Mouse (Mus musculus): ENCODE measurements around the gene Pdxp. TPM values are rescaled to one million over a fixed set of nuclear protein-coding genes. Genes with fewer than 3 reads are reported as not detected.
"Not testable (repeated sequence)": the region's sequence is repeated elsewhere in the genome, so short reads cannot be mapped to it uniquely, and the experiment has no call there.

The Pdxp gene
- polyA plus RNA-seq, 1 experiment from 2014 or later = 32.6 TPM

DNA sequence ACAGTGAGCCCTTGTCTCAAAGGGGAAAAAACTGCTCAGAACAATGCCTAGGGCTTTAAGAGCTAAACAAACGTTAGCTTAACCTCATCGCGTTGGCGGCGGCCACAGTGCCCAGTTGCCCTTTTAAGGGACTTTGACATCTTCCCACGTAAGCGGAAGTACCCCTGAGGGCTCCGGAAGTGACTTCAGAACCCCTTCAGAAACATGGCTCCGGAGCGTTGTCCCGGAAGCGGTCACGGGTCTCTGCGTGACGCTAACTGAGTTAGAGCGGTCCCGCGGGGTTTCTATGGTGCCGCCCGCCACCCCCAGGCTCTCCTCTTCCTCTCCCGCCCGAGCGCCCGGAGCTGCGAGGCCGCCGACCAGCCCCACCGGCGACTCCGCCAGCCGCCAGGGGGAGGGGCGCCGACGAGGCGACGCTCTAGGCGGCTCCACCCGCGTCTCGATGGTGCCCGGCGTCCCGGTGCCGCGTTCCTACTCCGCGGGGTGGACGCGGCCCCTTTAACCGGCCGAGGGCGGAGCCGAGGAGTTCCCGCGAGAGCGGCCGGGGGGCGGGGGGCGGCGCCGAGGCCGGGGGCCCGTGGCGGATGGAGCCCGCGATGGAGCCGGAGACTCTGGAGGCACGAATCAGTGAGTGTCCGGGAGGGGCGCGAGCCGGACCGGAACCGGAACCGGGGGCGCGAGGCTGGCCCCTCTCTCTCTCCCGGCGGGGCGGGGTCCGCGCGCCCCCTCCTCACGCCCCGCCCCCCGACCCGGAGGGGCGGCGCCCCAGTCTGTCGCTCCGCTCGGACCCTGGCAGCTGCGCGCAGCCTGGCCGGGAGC is 36.5 kb upstream of the Pdxp start, which contains the start of gene Gga1:
Gene Gga1 (plus strand): TSS at position 200 of the 819 bp plus-strand sequence.
- Histone ChIP-seq H3K4me1 (ENCODE audit: control insufficient read depth, insufficient read depth, low read length) (peaks cover 19% of the 10 kb centered on the region), H3K27me3 (ENCODE audit: control insufficient read depth, insufficient read depth, low read length) (no peaks in the 10 kb centered on the region), H3K9ac (ENCODE audit: low read length) (peak within 1 kb of the TSS; percentile 88), H3K9me3 (ENCODE audit: control insufficient read depth, low read length) (no peaks in the 10 kb centered on the region), H3K4me2 (peak within 1 kb of the TSS; percentile 84), H3K36me3 (ENCODE audit: control insufficient read depth, insufficient read depth, low read length) (peaks cover 6% of the 10 kb centered on the region; the same call in 1 of the 2 replicates), H3K27ac (ENCODE audit: low read depth, low read length) (peak within 1 kb of the TSS; percentile 98), H3K4me3 (ENCODE audit: low read depth, low read length) (peak within 1 kb of the TSS; percentile 75)
- ATAC-seq (ENCODE audit: low FRiP score) (peak; percentile 93), DNase-seq (ENCODE audit: low spot score, missing footprints) (peak; percentile 99)
- WGBS = under 1% methylated on average over 73 of the region's 95 CpGs

- H3K4me1 ChIP-seq (ENCODE audit: control insufficient read depth, insufficient read depth, low read length) = peaks cover 19% of the 10 kb centered on the region
Observed at GRCm38 (mm10) chr15:78877810-78878390, 35.8 kb upstream of the Pdxp start.

DNA sequence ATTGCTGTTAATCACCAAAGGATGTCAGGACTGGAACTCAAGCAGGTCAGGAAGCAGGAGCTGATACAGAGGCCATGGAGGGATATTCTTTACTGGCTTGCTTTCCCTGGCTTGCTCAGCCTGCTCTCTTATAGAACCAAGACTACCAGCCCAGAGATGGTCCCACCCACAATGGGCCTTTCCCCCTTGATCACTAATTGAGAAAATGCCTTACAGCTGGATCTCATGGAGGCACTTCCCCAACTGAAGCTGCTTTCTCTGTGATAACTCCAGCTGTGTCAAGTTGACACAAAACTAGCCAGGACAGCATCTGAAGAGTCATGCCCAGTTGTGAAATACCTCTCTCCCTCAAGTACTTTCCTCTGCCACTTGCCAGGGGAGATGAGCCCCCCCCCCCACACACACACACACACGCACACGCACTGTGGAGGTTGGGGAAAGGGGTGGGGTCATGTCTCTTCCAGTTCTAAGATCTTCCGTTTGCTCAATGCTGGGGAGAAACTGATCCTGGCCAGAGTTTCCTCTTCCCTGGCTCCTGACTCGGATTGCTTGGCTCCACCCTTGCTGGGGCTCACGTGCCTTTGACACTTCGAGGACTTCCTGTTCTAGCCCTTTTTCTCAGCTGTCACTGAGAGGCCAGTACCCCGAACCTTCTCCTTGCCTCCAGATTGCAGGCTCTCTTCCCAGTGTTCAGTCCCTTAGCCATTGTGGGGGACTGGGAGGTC is 34.8 kb upstream of the Pdxp start:
- not testable (repeated sequence) for H3K4me3 ChIP-seq (ENCODE audit: low read depth, low read length); ATAC-seq (ENCODE audit: low FRiP score); H3K9me3 ChIP-seq (ENCODE audit: control insufficient read depth, low read length); DNase-seq (ENCODE audit: low spot score, missing footprints); H3K4me2 ChIP-seq; H3K9ac ChIP-seq (ENCODE audit: low read length); H3K27ac ChIP-seq (ENCODE audit: low read depth, low read length); H3K27me3 ChIP-seq (ENCODE audit: control insufficient read depth, insufficient read depth, low read length)
- Histone ChIP-seq H3K4me1 (ENCODE audit: control insufficient read depth, insufficient read depth, low read length) (peaks cover 18% of the 10 kb centered on the region), H3K36me3 (ENCODE audit: control insufficient read depth, insufficient read depth, low read length) (peaks cover 16% of the 10 kb centered on the region)
- 77% methylated on average over 7 of the region's 7 CpGs for WGBS

More at GRCm38 (mm10) chr15:78877810-78878390, 35.8 kb upstream of the Pdxp start:
- no peak for ATAC-seq (ENCODE audit: low FRiP score)
- Histone ChIP-seq H3K9ac (ENCODE audit: low read length) (peak overlapping the region; percentile 88), H3K4me3 (ENCODE audit: low read depth, low read length) (peak overlapping the region; percentile 75), H3K4me2 (peak overlapping the region; percentile 84), H3K36me3 (ENCODE audit: control insufficient read depth, insufficient read depth, low read length) (peaks cover 8% of the 10 kb centered on the region; the same call in 1 of the 2 replicates), H3K9me3 (ENCODE audit: control insufficient read depth, low read length) (no peaks in the 10 kb centered on the region), H3K27me3 (ENCODE audit: control insufficient read depth, insufficient read depth, low read length) (no peaks in the 10 kb centered on the region), H3K27ac (ENCODE audit: low read depth, low read length) (peak overlapping the region; percentile 98)
- WGBS = 2% methylated on average over 17 of the region's 17 CpGs
- DNase-seq (ENCODE audit: low spot score, missing footprints) = no peak

DNA sequence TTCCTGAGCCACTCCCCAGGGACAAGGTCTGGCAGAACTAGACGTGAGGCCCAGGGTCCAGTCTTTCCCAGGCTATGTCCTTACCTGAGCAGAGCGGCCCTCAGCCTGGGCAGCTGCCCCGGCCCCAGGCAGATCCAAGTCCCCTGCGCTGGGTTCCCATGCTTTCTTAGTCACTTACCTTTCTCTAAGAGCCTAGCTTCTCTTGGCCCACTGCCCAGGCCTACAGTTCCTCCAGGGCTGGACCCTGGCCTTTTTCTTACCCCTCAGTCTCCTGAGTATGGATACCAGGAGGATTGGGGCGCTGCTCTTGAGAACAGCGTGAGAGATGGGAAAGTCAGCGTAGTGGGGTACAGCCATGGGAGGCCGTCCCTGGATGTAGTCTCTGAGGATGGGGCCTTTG is 33.3 kb upstream of the Pdxp start:
- ATAC-seq (ENCODE audit: low FRiP score) (no peak), DNase-seq (ENCODE audit: low spot score, missing footprints) (no peak)
- Histone ChIP-seq H3K36me3 (ENCODE audit: control insufficient read depth, insufficient read depth, low read length) (peaks cover 22% of the 10 kb centered on the region), H3K4me1 (ENCODE audit: control insufficient read depth, insufficient read depth, low read length) (peaks cover 17% of the 10 kb centered on the region), H3K4me2 (no peak overlapping the region), H3K27me3 (ENCODE audit: control insufficient read depth, insufficient read depth, low read length) (no peaks in the 10 kb centered on the region), H3K4me3 (ENCODE audit: low read depth, low read length) (no peak overlapping the region), H3K9ac (ENCODE audit: low read length) (no peak overlapping the region), H3K27ac (ENCODE audit: low read depth, low read length) (no peak overlapping the region), H3K9me3 (ENCODE audit: control insufficient read depth, low read length) (no peaks in the 10 kb centered on the region)
- 95% methylated on average over 8 of the region's 8 CpGs for WGBS

GRCm38 (mm10) chr15:78881828-78882227 is 31.9 kb upstream of the Pdxp start:
- Histone ChIP-seq H3K4me1 (ENCODE audit: control insufficient read depth, insufficient read depth, low read length) (peaks cover 8% of the 10 kb centered on the region), H3K9ac (ENCODE audit: low read length) (no peak overlapping the region), H3K9me3 (ENCODE audit: control insufficient read depth, low read length) (no peaks in the 10 kb centered on the region), H3K27ac (ENCODE audit: low read depth, low read length) (no peak overlapping the region), H3K36me3 (ENCODE audit: control insufficient read depth, insufficient read depth, low read length) (peaks cover 30% of the 10 kb centered on the region), H3K27me3 (ENCODE audit: control insufficient read depth, insufficient read depth, low read length) (no peaks in the 10 kb centered on the region), H3K4me3 (ENCODE audit: low read depth, low read length) (no peak overlapping the region), H3K4me2 (no peak overlapping the region)
- no peak for DNase-seq (ENCODE audit: low spot score, missing footprints)
- no peak for ATAC-seq (ENCODE audit: low FRiP score)
- 93% methylated on average over 3 of the region's 3 CpGs for WGBS

DNA sequence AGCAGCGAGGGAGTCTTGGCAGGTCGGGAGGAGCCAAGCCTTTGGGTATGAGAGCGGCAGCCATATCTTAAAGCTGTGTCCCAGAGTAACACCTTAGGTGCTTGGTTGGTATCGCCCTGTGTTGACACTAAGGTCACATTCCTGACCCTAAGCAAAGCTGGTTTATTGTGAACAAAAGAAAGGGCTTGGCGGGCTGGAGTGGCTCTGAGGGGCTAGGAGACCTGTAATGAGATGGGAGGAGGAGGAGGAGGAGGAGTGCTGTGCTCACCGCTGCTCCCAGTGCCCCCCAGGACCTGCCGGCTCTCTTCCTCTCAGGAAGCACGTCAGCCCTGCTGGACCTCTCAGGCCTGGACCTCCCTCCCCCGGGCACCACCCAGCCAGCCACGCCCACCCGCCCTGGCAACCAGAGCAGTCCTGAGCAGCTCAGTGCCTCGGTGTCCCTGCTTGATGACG is 24.3 kb upstream of the Pdxp start:
- no peaks in the 10 kb centered on the region for H3K9me3 ChIP-seq (ENCODE audit: control insufficient read depth, low read length)
- H3K9ac ChIP-seq (ENCODE audit: low read length) = peak overlapping the region; percentile 6; the same call in 1 of the 2 replicates
- H3K27ac ChIP-seq (ENCODE audit: low read depth, low read length) = no peak overlapping the region
- peaks cover 9% of the 10 kb centered on the region; the same call in 1 of the 2 replicates for H3K4me1 ChIP-seq (ENCODE audit: control insufficient read depth, insufficient read depth, low read length)
- no peaks in the 10 kb centered on the region for H3K27me3 ChIP-seq (ENCODE audit: control insufficient read depth, insufficient read depth, low read length)
- 0 out of 2 replicates have a peak, but pooled peaks have one; percentile 19 for ATAC-seq (ENCODE audit: low FRiP score)
- no peak overlapping the region for H3K4me3 ChIP-seq (ENCODE audit: low read depth, low read length)
- WGBS = 15% methylated on average over 13 of the region's 13 CpGs
- H3K4me2 ChIP-seq = no peak overlapping the region
- no peak for DNase-seq (ENCODE audit: low spot score, missing footprints)
- H3K36me3 ChIP-seq (ENCODE audit: control insufficient read depth, insufficient read depth, low read length) = peaks cover 22% of the 10 kb centered on the region

DNA sequence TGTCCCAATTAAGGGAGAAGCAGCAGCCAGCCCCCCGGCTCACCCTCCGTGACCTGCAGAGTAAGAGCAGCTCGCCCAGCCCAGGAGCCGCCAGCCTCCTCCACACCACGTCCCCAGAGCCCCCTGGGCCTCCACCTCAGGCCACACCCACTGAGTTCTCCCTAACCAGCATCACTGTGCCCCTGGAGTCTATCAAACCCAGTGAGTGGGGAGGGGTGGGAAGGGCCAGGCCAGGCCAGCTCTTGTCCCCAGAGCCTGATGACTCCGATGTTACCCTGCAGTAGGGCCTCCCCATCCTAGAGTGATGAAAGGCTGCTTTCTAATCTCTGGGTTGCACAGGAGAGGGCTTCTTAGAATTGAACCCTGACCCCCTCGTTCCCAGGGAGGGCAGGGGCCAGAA is 21.3 kb upstream of the Pdxp start:
- no peaks in the 10 kb centered on the region for H3K9me3 ChIP-seq (ENCODE audit: control insufficient read depth, low read length)
- ATAC-seq (ENCODE audit: low FRiP score) (no peak), DNase-seq (ENCODE audit: low spot score, missing footprints) (no peak)
- H3K4me2 ChIP-seq = no peak overlapping the region
- peaks cover 9% of the 10 kb centered on the region; the same call in 1 of the 2 replicates for H3K4me1 ChIP-seq (ENCODE audit: control insufficient read depth, insufficient read depth, low read length)
- peaks cover 9% of the 10 kb centered on the region for H3K36me3 ChIP-seq (ENCODE audit: control insufficient read depth, insufficient read depth, low read length)
- 70% methylated on average over 7 of the region's 7 CpGs for WGBS
- H3K9ac ChIP-seq (ENCODE audit: low read length) = no peak overlapping the region
- H3K27ac ChIP-seq (ENCODE audit: low read depth, low read length) = no peak overlapping the region
- H3K27me3 ChIP-seq (ENCODE audit: control insufficient read depth, insufficient read depth, low read length) = no peaks in the 10 kb centered on the region
- no peak overlapping the region for H3K4me3 ChIP-seq (ENCODE audit: low read depth, low read length)

GRCm38 (mm10) chr15:78894726-78895125 is 19.0 kb upstream of the Pdxp start:
- no peak overlapping the region for H3K9ac ChIP-seq (ENCODE audit: low read length)
- H3K27me3 ChIP-seq (ENCODE audit: control insufficient read depth, insufficient read depth, low read length) = no peaks in the 10 kb centered on the region
- no peak overlapping the region for H3K4me3 ChIP-seq (ENCODE audit: low read depth, low read length)
- DNase-seq (ENCODE audit: low spot score, missing footprints) = no peak
- WGBS = 77% methylated on average over 13 of the region's 13 CpGs
- ATAC-seq (ENCODE audit: low FRiP score) = no peak
- H3K27ac ChIP-seq (ENCODE audit: low read depth, low read length) = no peak overlapping the region; the same call in 1 of the 2 replicates
- peaks cover 4% of the 10 kb centered on the region for H3K4me1 ChIP-seq (ENCODE audit: control insufficient read depth, insufficient read depth, low read length)
- no peaks in the 10 kb centered on the region for H3K9me3 ChIP-seq (ENCODE audit: control insufficient read depth, low read length)
- no peak overlapping the region for H3K4me2 ChIP-seq
- peaks cover 2% of the 10 kb centered on the region; the same call in 1 of the 2 replicates for H3K36me3 ChIP-seq (ENCODE audit: control insufficient read depth, insufficient read depth, low read length)
